Mouse (Mus musculus): ENCODE measurements around the gene A830005F24Rik. TPM values are rescaled to one million over a fixed set of nuclear protein-coding genes. Genes with fewer than 3 reads are reported as not detected.
A peak's percentile ranks its signal among the peaks of the same experiment; 100 is the strongest.

Gene A830005F24Rik
- total and polyA plus RNA-seq, 2 experiments: not detected

- TF ChIP-seq POLR2A (IDR thresholded peaks at IDR 0.05; ENCODE audit: extremely low read depth, insufficient read depth, low read length) (no peak), CTCF (IDR thresholded peaks at IDR 0.05; ENCODE audit: low read depth, low read length) (no peak)
Observed at GRCm38 (mm10) chr13:48554552-48554951, 41.2 kb downstream of the A830005F24Rik start.

DNA sequence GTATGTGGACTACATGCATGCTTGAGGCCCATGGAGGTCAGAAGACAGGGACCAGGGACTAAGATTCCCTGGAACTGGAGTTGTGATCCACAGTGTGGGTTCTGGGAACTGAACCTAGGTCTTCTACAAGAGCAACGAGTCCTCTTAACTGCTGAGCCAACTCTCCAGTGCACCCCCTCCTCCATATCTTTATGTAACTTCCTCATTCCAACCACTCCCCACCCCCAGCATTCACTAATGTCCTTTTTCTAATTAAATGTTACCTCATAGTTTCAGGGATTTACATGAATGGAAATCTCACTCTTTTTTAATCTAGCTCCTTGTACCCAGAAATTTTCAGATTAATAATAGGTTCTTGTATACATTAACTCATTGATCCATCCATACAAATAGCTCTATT is 42.6 kb downstream of the A830005F24Rik start:
- Histone ChIP-seq H3K4me1 (ENCODE audit: control insufficient read depth, insufficient read depth, low read length) (peaks cover 1% of the 10 kb centered on the region; the same call in 1 of the 2 replicates), H3K4me3 (ENCODE audit: insufficient read depth, low read depth, low read length) (no peak overlapping the region), H3K27me3 (ENCODE audit: control insufficient read depth, insufficient read depth, low read length) (no peaks in the 10 kb centered on the region), H3K27ac (replicated peaks; ENCODE audit: insufficient read depth, low read depth, low read length) (no peak overlapping the region), H3K79me2 (ENCODE audit: control insufficient read depth, insufficient read depth, low read length) (no peaks in the 10 kb centered on the region), H3K9ac (ENCODE audit: low read depth, low read length) (no peak overlapping the region), H3K36me3 (ENCODE audit: control insufficient read depth, insufficient read depth, low read length) (no peaks in the 10 kb centered on the region)
- TF ChIP-seq CTCF (IDR thresholded peaks at IDR 0.05; ENCODE audit: low read depth, low read length): no peak
- no peak for TF ChIP-seq POLR2A (IDR thresholded peaks at IDR 0.05; ENCODE audit: extremely low read depth, insufficient read depth, low read length)
- WGBS: 61% methylated on average over 1 of the region's 1 CpGs
- DNase-seq (ENCODE audit: extremely low read depth, low read depth, low spot score): no peak

More at GRCm38 (mm10) chr13:48554552-48554951, 41.2 kb downstream of the A830005F24Rik start:
- H3K4me3 ChIP-seq (ENCODE audit: insufficient read depth, low read depth, low read length): no peak overlapping the region
- H3K27me3 ChIP-seq (ENCODE audit: control insufficient read depth, insufficient read depth, low read length): no peaks in the 10 kb centered on the region
- H3K9ac ChIP-seq (ENCODE audit: low read depth, low read length): no peak overlapping the region
- no peak for DNase-seq (ENCODE audit: extremely low read depth, low read depth, low spot score)
- H3K79me2 ChIP-seq (ENCODE audit: control insufficient read depth, insufficient read depth, low read length): no peaks in the 10 kb centered on the region
- H3K36me3 ChIP-seq (ENCODE audit: control insufficient read depth, insufficient read depth, low read length): no peaks in the 10 kb centered on the region
- peaks cover 1% of the 10 kb centered on the region; the same call in 1 of the 2 replicates for H3K4me1 ChIP-seq (ENCODE audit: control insufficient read depth, insufficient read depth, low read length)
- H3K27ac ChIP-seq (replicated peaks; ENCODE audit: insufficient read depth, low read depth, low read length): no peak overlapping the region
- WGBS: 100% methylated on average over 1 of the region's 1 CpGs

GRCm38 (mm10) chr13:48561481-48561880 is 48.1 kb downstream of the A830005F24Rik start:
- peak; percentile 87 for DNase-seq (ENCODE audit: extremely low read depth, low read depth, low spot score)
- TF ChIP-seq CTCF (IDR thresholded peaks at IDR 0.05; ENCODE audit: low read depth, low read length) (no peak), POLR2A (IDR thresholded peaks at IDR 0.05; ENCODE audit: extremely low read depth, insufficient read depth, low read length) (no peak)
- Histone ChIP-seq H3K4me1 (ENCODE audit: control insufficient read depth, insufficient read depth, low read length) (peaks cover 8% of the 10 kb centered on the region), H3K4me3 (ENCODE audit: insufficient read depth, low read depth, low read length) (no peak overlapping the region), H3K27me3 (ENCODE audit: control insufficient read depth, insufficient read depth, low read length) (no peaks in the 10 kb centered on the region), H3K27ac (replicated peaks; ENCODE audit: insufficient read depth, low read depth, low read length) (peak overlapping the region; percentile 6; the same call in 1 of the 2 replicates), H3K79me2 (ENCODE audit: control insufficient read depth, insufficient read depth, low read length) (no peaks in the 10 kb centered on the region), H3K9ac (ENCODE audit: low read depth, low read length) (no peak overlapping the region), H3K36me3 (ENCODE audit: control insufficient read depth, insufficient read depth, low read length) (no peaks in the 10 kb centered on the region)
- 43% methylated on average over 2 of the region's 2 CpGs for WGBS

DNA sequence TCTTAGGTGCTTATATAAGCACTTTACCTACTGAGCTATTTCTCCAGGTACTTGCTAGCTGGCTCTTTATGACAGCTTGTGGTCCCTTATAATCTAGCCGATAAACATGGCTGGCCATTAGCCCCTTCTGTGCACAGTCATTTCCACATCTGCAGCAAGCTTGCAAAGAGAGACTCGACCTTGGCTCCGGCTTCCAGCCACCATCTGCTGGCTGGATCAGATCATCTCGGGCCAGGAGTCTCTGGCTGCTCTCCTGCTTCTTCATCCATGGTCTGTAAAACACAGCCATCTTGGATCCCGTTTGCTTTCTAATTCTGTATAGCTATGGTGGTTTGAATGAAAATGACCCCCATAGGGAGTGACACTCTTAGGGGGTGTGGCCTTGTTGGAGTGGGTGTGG is 49.0 kb downstream of the A830005F24Rik start:
- no peak overlapping the region for H3K4me3 ChIP-seq (ENCODE audit: insufficient read depth, low read depth, low read length)
- H3K4me1 ChIP-seq (ENCODE audit: control insufficient read depth, insufficient read depth, low read length): peaks cover 8% of the 10 kb centered on the region
- TF ChIP-seq CTCF (IDR thresholded peaks at IDR 0.05; ENCODE audit: low read depth, low read length) (no peak), POLR2A (IDR thresholded peaks at IDR 0.05; ENCODE audit: extremely low read depth, insufficient read depth, low read length) (no peak)
- DNase-seq (ENCODE audit: extremely low read depth, low read depth, low spot score): no peak
- no peak overlapping the region for H3K27ac ChIP-seq (replicated peaks; ENCODE audit: insufficient read depth, low read depth, low read length)
- 85% methylated on average over 5 of the region's 5 CpGs for WGBS
- H3K9ac ChIP-seq (ENCODE audit: low read depth, low read length): no peak overlapping the region
- no peaks in the 10 kb centered on the region for H3K27me3 ChIP-seq (ENCODE audit: control insufficient read depth, insufficient read depth, low read length)
- H3K36me3 ChIP-seq (ENCODE audit: control insufficient read depth, insufficient read depth, low read length): no peaks in the 10 kb centered on the region
- H3K79me2 ChIP-seq (ENCODE audit: control insufficient read depth, insufficient read depth, low read length): no peaks in the 10 kb centered on the region

Other genes starting within 250 kb of the A830005F24Rik start
- 5.8 and 7.6 TPM in 2 replicates for gene Zfp169, start 119 bp upstream of the A830005F24Rik start, total RNA-seq (2014; rRNA removed)
- gene Zfp169, start 119 bp upstream of the A830005F24Rik start, polyA plus RNA-seq (2012; rRNA removed): 3.0 and 3.1 TPM in 2 replicates
- gene Ptpdc1, start 112.1 kb downstream of the A830005F24Rik start, total RNA-seq (2014; rRNA removed): 1.1 and 1.3 TPM in 2 replicates
- 0.32 and 0.49 TPM in 2 replicates for gene Ptpdc1, start 112.1 kb downstream of the A830005F24Rik start, polyA plus RNA-seq (2012; rRNA removed)
- not detected in 2 replicates for gene Barx1, start 149.4 kb downstream of the A830005F24Rik start, total RNA-seq (2014; rRNA removed)
- gene Barx1, start 149.4 kb downstream of the A830005F24Rik start, polyA plus RNA-seq (2012; rRNA removed): not detected in 2 replicates